In the genomic region with DNA sequence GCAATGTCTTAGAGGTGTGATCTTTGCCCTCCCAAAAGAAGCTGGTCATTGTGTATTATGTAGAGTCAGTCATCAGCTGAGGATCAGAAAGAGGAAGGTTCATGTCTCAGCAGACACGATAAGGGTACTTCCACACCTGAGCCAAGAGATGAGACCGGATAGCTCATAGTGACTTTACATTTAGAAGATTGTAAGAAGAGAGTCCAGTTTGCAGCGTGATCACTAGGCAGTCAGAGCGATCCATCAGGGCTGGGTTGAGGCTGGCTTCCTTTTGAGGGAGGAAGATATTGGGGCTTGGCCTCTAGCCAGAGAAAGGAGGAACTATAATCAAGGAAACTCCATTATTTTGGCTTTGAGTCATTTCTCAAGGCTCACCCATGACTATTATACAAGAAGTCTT, we compare ENCODE assay signal across 15 mouse cellular contexts. TPM values are rescaled to one million over a fixed set of nuclear protein-coding genes. Genes with fewer than 3 reads are reported as not detected.
A peak's percentile ranks its signal among the peaks of the same experiment; 100 is the strongest.
DNase-seq lines count a peak whose midpoint lies in the region; ATAC-seq lines count a peak whose summit lies in the region.
"Had no signal": no experiment of that assay in that cellular context is flagged by ENCODE, and none has a peak within 500 bp of the region (broad histone marks: within the 10 kb centered on the region; RNA-seq: fewer than 3 reads in every experiment).

No protein-coding gene starts in this region.

- no peak overlapping the region for H3K9ac ChIP-seq in heart, embryonic 16.5 days (ENCODE audit: low read length)
- H3K9ac ChIP-seq in forebrain, embryonic 16.5 days (replicated peaks; ENCODE audit: low read depth, low read length): no peak overlapping the region
- H3K9ac ChIP-seq: liver, embryonic 13.5 days; neural tube, embryonic 15.5 days had no signal

- DNase-seq in kidney, postnatal 14 days: peak; percentile 61
- DNase-seq in kidney, adult 18-20 months: no peak
- no peak for DNase-seq in right cerebral cortex, adult 2 months (ENCODE audit: low spot score in 2 of 2)
- DNase-seq in urinary bladder, postnatal 4 days (ENCODE audit: low spot score in 2 of 2): no peak
- DNase-seq: gastrocnemius, postnatal 36 days; kidney, adult 8-10 months; liver, embryonic 13.5 days; midbrain, embryonic 14.5 days; thymus, postnatal 25 days had no signal

- H3K27me3 ChIP-seq in heart, embryonic 16.5 days (ENCODE audit: control insufficient read depth, insufficient read depth, low read length): no peaks in the 10 kb centered on the region
- no peaks in the 10 kb centered on the region for H3K27me3 ChIP-seq in forebrain, embryonic 16.5 days (replicated peaks; ENCODE audit: control insufficient read depth, insufficient read depth, low read length)
- H3K27me3 ChIP-seq: liver, embryonic 13.5 days; neural tube, embryonic 15.5 days had no signal

- 0 out of 2 replicates have a peak overlapping the region, but pooled peaks have one; percentile 55 for H3K27ac ChIP-seq in brown adipose tissue, adult 24 weeks (replicated peaks; ENCODE audit: low read depth, low read length)
- H3K27ac ChIP-seq in heart, embryonic 16.5 days (ENCODE audit: low read length): peak overlapping the region; percentile 47; the same call in 1 of the 2 replicates
- no peak overlapping the region for H3K27ac ChIP-seq in forebrain, embryonic 16.5 days (ENCODE audit: low read length)
- H3K27ac ChIP-seq: liver, embryonic 13.5 days; neural tube, embryonic 15.5 days had no signal

- no peak overlapping the region for H3K4me2 ChIP-seq in heart, embryonic 16.5 days (ENCODE audit: low read depth, low read length)
- no peak overlapping the region for H3K4me2 ChIP-seq in forebrain, embryonic 16.5 days (ENCODE audit: low read length)
- H3K4me2 ChIP-seq: liver, embryonic 13.5 days; neural tube, embryonic 15.5 days had no signal

- 59% methylated on average over 4 of the region's 4 CpGs for WGBS in heart, embryonic 16.5 days
- WGBS in forebrain, embryonic 16.5 days: 86% methylated on average over 4 of the region's 4 CpGs

- H3K4me1 ChIP-seq in brown adipose tissue, adult 24 weeks (ENCODE audit: control insufficient read depth, insufficient read depth, insufficient read length, low read length): peaks cover 7% of the 10 kb centered on the region; the same call in 1 of the 2 replicates
- peaks cover 35% of the 10 kb centered on the region for H3K4me1 ChIP-seq in heart, embryonic 16.5 days (ENCODE audit: control insufficient read depth, insufficient read depth, low read length)
- 0 out of 2 replicates have a peak, but pooled peaks cover 2% of the 10 kb centered on the region for H3K4me1 ChIP-seq in forebrain, embryonic 16.5 days (replicated peaks; ENCODE audit: control insufficient read depth, insufficient read depth, low read length)

- no peaks in the 10 kb centered on the region for H3K36me3 ChIP-seq in heart, embryonic 16.5 days (ENCODE audit: control insufficient read depth, insufficient read depth)
- H3K36me3 ChIP-seq in forebrain, embryonic 16.5 days (ENCODE audit: control insufficient read depth, insufficient read depth): no peaks in the 10 kb centered on the region
- H3K36me3 ChIP-seq: liver, embryonic 13.5 days; neural tube, embryonic 15.5 days had no signal

- no peak for ATAC-seq in heart, embryonic 16.5 days (replicated peaks; ENCODE audit: extremely low read depth, insufficient read depth, low FRiP score)
- peak; percentile 72 for ATAC-seq in megakaryocyte, adult 5-6 weeks (ENCODE audit: poor library complexity, severe bottlenecking)
- no peak for ATAC-seq in forebrain, embryonic 16.5 days
- ATAC-seq: CD4-positive, CD25-positive, alpha-beta regulatory T cell, adult 4 months had no signal

- H3K4me3 ChIP-seq in brown adipose tissue, adult 24 weeks (ENCODE audit: insufficient read depth, low read depth, low read length): no peak overlapping the region
- no peak overlapping the region for H3K4me3 ChIP-seq in heart, embryonic 16.5 days (ENCODE audit: low read length)
- no peak overlapping the region for H3K4me3 ChIP-seq in forebrain, embryonic 16.5 days (replicated peaks; ENCODE audit: low read length)
- H3K4me3 ChIP-seq: liver, embryonic 13.5 days; neural tube, embryonic 15.5 days had no signal

- H3K9me3 ChIP-seq in heart, embryonic 16.5 days (replicated peaks; ENCODE audit: control insufficient read depth, low read length): no peaks in the 10 kb centered on the region
- H3K9me3 ChIP-seq in forebrain, embryonic 16.5 days (ENCODE audit: control insufficient read depth, low read length): no peaks in the 10 kb centered on the region
- H3K9me3 ChIP-seq: liver, embryonic 13.5 days; neural tube, embryonic 15.5 days had no signal

RNA-seq across cellular contexts. Expression of a gene that starts 6.0 kb away (rescaled TPM):
- 11.9 and 13.3 TPM in 2 replicates for polyA plus RNA-seq in brown adipose tissue, adult 24 weeks (2012; ENCODE audit: insufficient read depth, insufficient read length, missing spikeins)
- polyA plus RNA-seq in heart, embryonic 16.5 days (2015; fragmentation: Nextera tagmentation; extraction: Ambion mirVana): 30.4 and 30.6 TPM in 2 replicates
- 28.4 and 35.7 TPM in 2 replicates for total RNA-seq in megakaryocyte, adult 5-6 weeks (2015)
- total RNA-seq in megakaryocyte, adult 5-6 weeks (2017): 34.4 and 36.0 TPM in 2 replicates
- 16.3 and 19.2 TPM in 2 replicates for polyA plus RNA-seq in forebrain, embryonic 16.5 days (2015; fragmentation: Nextera tagmentation; extraction: Ambion mirVana)

RNA-seq across cellular contexts. Expression of a gene that starts 22.7 kb away (rescaled TPM):
- polyA plus RNA-seq in brown adipose tissue, adult 24 weeks (2012; ENCODE audit: insufficient read depth, insufficient read length, missing spikeins): 1.3 and 2.3 TPM in 2 replicates
- polyA plus RNA-seq in heart, embryonic 16.5 days (2015; fragmentation: Nextera tagmentation; extraction: Ambion mirVana): 7.9 TPM in 2 replicates
- 10.1 and 11.2 TPM in 2 replicates for total RNA-seq in megakaryocyte, adult 5-6 weeks (2015)
- total RNA-seq in megakaryocyte, adult 5-6 weeks (2017): 10.1 and 13.4 TPM in 2 replicates
- 9.3 and 9.7 TPM in 2 replicates for polyA plus RNA-seq in forebrain, embryonic 16.5 days (2015; fragmentation: Nextera tagmentation; extraction: Ambion mirVana)

RNA-seq across cellular contexts. Expression of a gene that starts 56.9 kb away (rescaled TPM):
- not detected in 2 replicates for polyA plus RNA-seq in brown adipose tissue, adult 24 weeks (2012; ENCODE audit: insufficient read depth, insufficient read length, missing spikeins)
- not detected in 2 replicates for polyA plus RNA-seq in heart, embryonic 16.5 days (2015; fragmentation: Nextera tagmentation; extraction: Ambion mirVana)
- not detected in 2 replicates for total RNA-seq in megakaryocyte, adult 5-6 weeks (2015)
- total RNA-seq in megakaryocyte, adult 5-6 weeks (2017): not detected in 2 replicates
- polyA plus RNA-seq in forebrain, embryonic 16.5 days (2015; fragmentation: Nextera tagmentation; extraction: Ambion mirVana): not detected in 2 replicates
- total RNA-seq: gastrocnemius, postnatal 36 days had no signal
- polyA plus RNA-seq: CD4-positive, CD25-positive, alpha-beta regulatory T cell, adult 4 months; liver, embryonic 13.5 days; midbrain, embryonic 14.5 days; neural tube, embryonic 15.5 days had no signal

RNA-seq across cellular contexts. Expression of a gene that starts 59.9 kb away (rescaled TPM):
- 58.8 and 67.3 TPM in 2 replicates for polyA plus RNA-seq in brown adipose tissue, adult 24 weeks (2012; ENCODE audit: insufficient read depth, insufficient read length, missing spikeins)
- 75.6 and 85.0 TPM in 2 replicates for polyA plus RNA-seq in heart, embryonic 16.5 days (2015; fragmentation: Nextera tagmentation; extraction: Ambion mirVana)
- 4.2 and 8.0 TPM in 2 replicates for total RNA-seq in megakaryocyte, adult 5-6 weeks (2015)
- total RNA-seq in megakaryocyte, adult 5-6 weeks (2017): 1.4 and 5.4 TPM in 2 replicates
- 9.4 and 11.3 TPM in 2 replicates for polyA plus RNA-seq in forebrain, embryonic 16.5 days (2015; fragmentation: Nextera tagmentation; extraction: Ambion mirVana)
